Mouse (Mus musculus) left cerebral cortex, adult 9 months (tissue): ENCODE results near the gene Mta1.

ENCODE experiments used
- DNase-seq, 2 experiments: peaks; one replicate each; pipeline ENCODE4 v3.0.0; 2022; ENCODE audit warnings: low spot score in 2 of 2

The Mta1 gene

GRCm38 (mm10) chr12:113186326-113187010 is 88.4 kb downstream of the Mta1 start:
- DNase-seq: no peak
